ENCODE assay signal across 8 mouse cellular contexts in genomic region chr6:124813496-124813895, GRCm38 (mm10). TPM values are rescaled to one million over a fixed set of nuclear protein-coding genes. Genes with fewer than 3 reads are reported as not detected.
DNase-seq lines count a peak whose midpoint lies in the region; ATAC-seq and TF ChIP-seq lines count a peak whose summit lies in the region.

No protein-coding gene starts in this region.

- peak overlapping the region; percentile 49 for H3K27ac ChIP-seq in kidney, adult 2 months (ENCODE audit: insufficient read depth, low read depth, low read length)
- peak overlapping the region; percentile 96 for H3K27ac ChIP-seq in limb, embryonic 15.5 days
- H3K27ac ChIP-seq in midbrain, embryonic 15.5 days: peak overlapping the region; percentile 84

- ATAC-seq in granulocyte monocyte progenitor cell, adult 5-6 weeks (replicated peaks; ENCODE audit: poor library complexity, severe bottlenecking): peak; percentile 25
- peak; percentile 53; the same call in 1 of the 2 replicates for ATAC-seq in limb, embryonic 15.5 days (ENCODE audit: insufficient number of reproducible peaks, low FRiP score, low TSS enrichment, low read depth)
- peak; percentile 85 for ATAC-seq in midbrain, embryonic 15.5 days (replicated peaks)

- H3K4me2 ChIP-seq in limb, embryonic 15.5 days: peak overlapping the region; percentile 72
- peak overlapping the region; percentile 87 for H3K4me2 ChIP-seq in midbrain, embryonic 15.5 days

- TF ChIP-seq POLR2A in kidney, adult 2 months (IDR thresholded peaks at IDR 0.05; ENCODE audit: low read depth, low read length): no peak

- H3K27me3 ChIP-seq in kidney, adult 2 months (replicated peaks; ENCODE audit: control insufficient read depth, insufficient read depth, low read length): no peaks in the 10 kb centered on the region
- no peaks in the 10 kb centered on the region for H3K27me3 ChIP-seq in limb, embryonic 15.5 days
- no peaks in the 10 kb centered on the region for H3K27me3 ChIP-seq in midbrain, embryonic 15.5 days (replicated peaks)

- H3K36me3 ChIP-seq in kidney, adult 2 months (ENCODE audit: control insufficient read depth, insufficient read depth, low read length): peaks cover 4% of the 10 kb centered on the region
- peaks cover 61% of the 10 kb centered on the region for H3K36me3 ChIP-seq in limb, embryonic 15.5 days
- H3K36me3 ChIP-seq in midbrain, embryonic 15.5 days (replicated peaks): peaks cover 19% of the 10 kb centered on the region; the same call in 1 of the 2 replicates

- peak overlapping the region; percentile 84 for H3K4me3 ChIP-seq in kidney, adult 2 months (ENCODE audit: insufficient read depth, low read depth, low read length)
- peak overlapping the region; percentile 70 for H3K4me3 ChIP-seq in limb, embryonic 15.5 days
- peak overlapping the region; percentile 59 for H3K4me3 ChIP-seq in midbrain, embryonic 15.5 days

- H3K9ac ChIP-seq in limb, embryonic 15.5 days: peak overlapping the region; percentile 76
- H3K9ac ChIP-seq in midbrain, embryonic 15.5 days: peak overlapping the region; percentile 63

- peak; percentile 65 for DNase-seq in urinary bladder, postnatal 14 days (ENCODE audit: low spot score)
- DNase-seq in urinary bladder, postnatal 10 days (ENCODE audit: low spot score): no peak
- DNase-seq in embryo, embryonic 11.5 days (ENCODE audit: low read depth, low spot score): peak; percentile 68
- peak; percentile 73 for DNase-seq in kidney, adult 2 months
- DNase-seq in spleen, postnatal 4 days (ENCODE audit: low spot score in 2 of 2): peak; percentile 69 to 85

- 0% methylated on average over 18 of the region's 18 CpGs for WGBS in kidney, adult 2 months
- under 1% methylated on average over 18 of the region's 18 CpGs for WGBS in limb, embryonic 15.5 days
- 0% methylated on average over 18 of the region's 18 CpGs for WGBS in midbrain, embryonic 15.5 days

- peaks cover 16% of the 10 kb centered on the region for H3K4me1 ChIP-seq in kidney, adult 2 months (ENCODE audit: control insufficient read depth, insufficient read depth, low read length)
- H3K4me1 ChIP-seq in limb, embryonic 15.5 days: peaks cover 49% of the 10 kb centered on the region
- peaks cover 35% of the 10 kb centered on the region for H3K4me1 ChIP-seq in midbrain, embryonic 15.5 days

- no peaks in the 10 kb centered on the region for H3K9me3 ChIP-seq in limb, embryonic 15.5 days
- no peaks in the 10 kb centered on the region for H3K9me3 ChIP-seq in midbrain, embryonic 15.5 days

- TF ChIP-seq CTCF in kidney, adult 2 months (conservative IDR thresholded peaks at IDR 0.05; ENCODE audit: insufficient read depth, insufficient read length, low read depth, low read length): no peak

RNA-seq across cellular contexts. Expression of gene Tpi1, which starts 0.6 kb away (rescaled TPM):
- 357 and 379 TPM in 2 replicates for total RNA-seq in granulocyte monocyte progenitor cell, adult 5-6 weeks (2014; fragmentation: Nextera tagmentation)
- total RNA-seq in granulocyte monocyte progenitor cell, adult 5-6 weeks (2017): 273 and 305 TPM in 2 replicates
- 1,044 and 1,055 TPM in 2 replicates for polyA plus RNA-seq in kidney, adult 2 months (2012; rRNA removed)
- polyA plus RNA-seq in limb, embryonic 15.5 days (2015; fragmentation: Nextera tagmentation; extraction: Ambion mirVana): 940 and 1,131 TPM in 2 replicates
- 383 and 391 TPM in 2 replicates for polyA plus RNA-seq in midbrain, embryonic 15.5 days (2015; fragmentation: Nextera tagmentation; extraction: Ambion mirVana)

RNA-seq across cellular contexts. Expression of gene Spsb2, which starts 5.0 kb away (rescaled TPM):
- 3.1 and 5.2 TPM in 2 replicates for total RNA-seq in granulocyte monocyte progenitor cell, adult 5-6 weeks (2014; fragmentation: Nextera tagmentation)
- total RNA-seq in granulocyte monocyte progenitor cell, adult 5-6 weeks (2017): 4.6 and 10.5 TPM in 2 replicates
- 33.7 and 36.7 TPM in 2 replicates for polyA plus RNA-seq in kidney, adult 2 months (2012; rRNA removed)
- polyA plus RNA-seq in limb, embryonic 15.5 days (2015; fragmentation: Nextera tagmentation; extraction: Ambion mirVana): 14.1 and 15.5 TPM in 2 replicates
- polyA plus RNA-seq in midbrain, embryonic 15.5 days (2015; fragmentation: Nextera tagmentation; extraction: Ambion mirVana): 8.8 and 10.1 TPM in 2 replicates

RNA-seq across cellular contexts. Expression of gene Usp5, which starts 15.8 kb away (rescaled TPM):
- 88.8 and 89.4 TPM in 2 replicates for total RNA-seq in granulocyte monocyte progenitor cell, adult 5-6 weeks (2014; fragmentation: Nextera tagmentation)
- total RNA-seq in granulocyte monocyte progenitor cell, adult 5-6 weeks (2017): 93.5 and 98.6 TPM in 2 replicates
- polyA plus RNA-seq in kidney, adult 2 months (2012; rRNA removed): 66.2 and 74.0 TPM in 2 replicates
- 134 and 136 TPM in 2 replicates for polyA plus RNA-seq in limb, embryonic 15.5 days (2015; fragmentation: Nextera tagmentation; extraction: Ambion mirVana)
- 233 and 234 TPM in 2 replicates for polyA plus RNA-seq in midbrain, embryonic 15.5 days (2015; fragmentation: Nextera tagmentation; extraction: Ambion mirVana)

RNA-seq across cellular contexts. Expression of gene Cdca3, which starts 15.9 kb away (rescaled TPM):
- 86.1 and 89.0 TPM in 2 replicates for total RNA-seq in granulocyte monocyte progenitor cell, adult 5-6 weeks (2014; fragmentation: Nextera tagmentation)
- 128 and 162 TPM in 2 replicates for total RNA-seq in granulocyte monocyte progenitor cell, adult 5-6 weeks (2017)
- 4.2 and 4.3 TPM in 2 replicates for polyA plus RNA-seq in kidney, adult 2 months (2012; rRNA removed)
- 124 and 141 TPM in 2 replicates for polyA plus RNA-seq in limb, embryonic 15.5 days (2015; fragmentation: Nextera tagmentation; extraction: Ambion mirVana)
- polyA plus RNA-seq in midbrain, embryonic 15.5 days (2015; fragmentation: Nextera tagmentation; extraction: Ambion mirVana): 23.2 and 32.9 TPM in 2 replicates

RNA-seq across cellular contexts. Expression of gene Gnb3, which starts 26.6 kb away (rescaled TPM):
- not detected in 2 replicates for total RNA-seq in granulocyte monocyte progenitor cell, adult 5-6 weeks (2014; fragmentation: Nextera tagmentation)
- total RNA-seq in granulocyte monocyte progenitor cell, adult 5-6 weeks (2017): not detected in 2 replicates
- polyA plus RNA-seq in kidney, adult 2 months (2012; rRNA removed): 0.16 and 0.41 TPM in 2 replicates
- 0.96 and 3.2 TPM in 2 replicates for polyA plus RNA-seq in limb, embryonic 15.5 days (2015; fragmentation: Nextera tagmentation; extraction: Ambion mirVana)
- polyA plus RNA-seq in midbrain, embryonic 15.5 days (2015; fragmentation: Nextera tagmentation; extraction: Ambion mirVana): 2.6 and 2.8 TPM in 2 replicates

Comparison
In these comparisons a context has a peak if more than half of its experiments do, and no peak if none do; other contexts are left out.
1. ATAC-seq: peak in every context shown above with its lines; median percentile 85 in midbrain, embryonic 15.5 days; 53 in limb, embryonic 15.5 days; 25 in granulocyte monocyte progenitor cell, adult 5-6 weeks.